Mouse (Mus musculus) adrenal gland (tissue): Measurements from ENCODE around the gene Etl4.

ENCODE experiments used
- intact Hi-C: fragments of 180-260 bp; cut with DNase I; formaldehyde crosslinking; loops from one replicate; pipeline ENCODE4 v1.15.1; 2025
- long read RNA-seq, 2 experiments: library from polyadenylated mRNA; unstranded; transcript quantifications; one replicate each; pipeline ENCODE4 v2.0.0; 2020; ENCODE audit warnings: borderline replicate concordance in 1 of 2; ENCODE audit not compliant: insufficient replicate concordance in 1 of 2

Etl4 gene
- long read RNA-seq, experiment 1, partial matches to known transcripts = 0 of 5 reads
- long read RNA-seq, experiment 1, other reads (novel, unspliced or antisense) = 5 of 5 reads
- long read RNA-seq, experiment 2, partial matches to known transcripts = 5 of 12 reads
- long read RNA-seq, experiment 2, other reads (novel, unspliced or antisense) = 7 of 12 reads

DNA sequence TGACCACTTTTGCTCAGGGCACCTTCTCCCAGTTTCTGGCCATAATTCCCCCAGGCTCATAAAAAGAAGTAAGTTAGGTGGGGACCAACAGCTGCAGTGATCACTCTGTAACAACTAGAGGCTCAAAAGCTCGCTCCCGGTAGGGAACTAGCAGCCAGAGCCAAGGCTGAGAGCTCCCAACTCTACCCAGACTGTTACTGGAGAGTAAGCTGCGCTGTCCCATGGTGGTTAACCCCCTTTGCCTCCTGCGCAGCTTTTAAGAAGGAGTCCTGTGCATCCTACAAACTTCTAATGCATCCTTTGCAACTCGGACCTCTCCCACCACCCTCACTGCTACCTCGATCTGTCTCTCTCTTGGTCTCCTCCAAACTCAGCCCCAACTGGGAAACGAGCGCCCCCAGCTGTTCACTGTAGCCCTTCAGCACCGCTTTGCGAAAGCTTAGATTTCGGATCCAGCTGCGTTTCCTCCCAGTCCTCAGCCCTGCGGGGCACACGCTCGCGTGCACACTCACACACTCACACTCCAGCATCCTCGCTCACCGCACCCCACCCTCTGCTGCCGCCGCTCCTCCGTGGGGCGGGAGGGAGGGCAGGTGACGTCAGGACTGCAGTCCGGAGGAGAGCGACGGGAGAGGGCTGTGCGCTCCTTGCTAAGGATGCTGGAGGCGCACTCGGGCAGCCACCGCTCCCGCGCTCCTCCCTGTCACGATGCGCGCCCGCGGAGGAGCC lies at the start of gene Etl4:
TSS of gene Etl4 (plus strand) at position 610 of the 729 bp plus-strand sequence.
- intact Hi-C loops = no loop called here

DNA sequence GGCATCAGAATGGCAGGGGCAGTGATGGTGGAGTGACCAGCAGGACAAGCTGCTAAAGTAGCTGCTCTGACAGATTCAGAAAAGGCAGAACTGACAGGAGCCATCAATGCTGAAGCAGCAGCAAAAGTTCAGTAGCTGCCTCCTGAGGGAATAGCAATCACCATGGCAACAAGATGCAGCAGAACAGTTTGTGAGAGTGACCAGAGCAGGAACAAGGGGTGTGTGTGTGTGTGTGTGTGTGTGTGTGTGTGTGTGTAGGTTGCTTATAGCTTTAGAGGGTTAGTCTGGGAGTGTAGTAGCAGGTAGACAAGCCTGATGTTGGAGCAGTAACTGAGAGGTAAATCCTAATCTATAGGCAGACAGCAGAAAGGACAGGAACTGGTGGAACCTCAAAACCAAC lies 40.4 kb upstream of the Etl4 start:
- intact Hi-C loops = no loop called here

DNA sequence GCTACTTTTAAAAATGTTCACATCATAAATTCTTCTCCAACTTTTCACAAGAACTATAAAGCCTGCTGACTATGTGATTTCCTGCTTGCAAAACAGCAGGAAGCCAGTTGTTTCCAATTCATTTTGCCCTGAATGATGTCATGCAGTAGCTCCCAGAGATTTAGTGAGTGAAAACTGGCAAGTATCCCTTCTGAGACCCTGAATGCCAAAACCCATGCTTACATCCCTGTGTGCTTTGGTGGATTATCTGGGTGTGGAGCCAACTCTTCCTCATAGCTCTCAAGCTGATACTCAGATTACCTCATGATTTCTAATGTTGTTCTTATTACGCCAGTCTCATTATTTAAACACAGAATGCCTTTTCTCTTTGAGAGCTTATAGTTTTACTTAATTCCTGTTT lies 37.7 kb upstream of the Etl4 start:
- intact Hi-C loops = no loop called here

DNA sequence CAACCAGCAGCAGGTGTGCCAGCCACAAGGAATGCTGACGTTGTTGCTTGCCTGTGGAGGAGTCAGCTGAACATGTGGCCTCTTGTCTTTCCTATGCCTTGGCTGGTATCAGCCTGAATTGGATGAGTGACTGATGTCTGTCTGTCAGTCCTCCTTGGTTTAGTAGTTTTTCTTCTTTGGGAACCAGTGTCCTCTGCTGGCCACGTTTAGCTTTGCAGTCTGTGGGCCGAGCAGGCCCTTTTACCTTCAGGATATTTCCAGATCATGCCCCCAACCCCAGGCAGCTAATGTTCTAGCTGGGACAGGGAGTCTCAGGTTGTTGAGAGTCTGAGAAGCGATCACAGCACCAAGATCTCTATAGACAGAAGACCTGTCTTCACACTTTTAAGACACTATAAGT lies 18.7 kb upstream of the Etl4 start:
- intact Hi-C loops = no loop called here

DNA sequence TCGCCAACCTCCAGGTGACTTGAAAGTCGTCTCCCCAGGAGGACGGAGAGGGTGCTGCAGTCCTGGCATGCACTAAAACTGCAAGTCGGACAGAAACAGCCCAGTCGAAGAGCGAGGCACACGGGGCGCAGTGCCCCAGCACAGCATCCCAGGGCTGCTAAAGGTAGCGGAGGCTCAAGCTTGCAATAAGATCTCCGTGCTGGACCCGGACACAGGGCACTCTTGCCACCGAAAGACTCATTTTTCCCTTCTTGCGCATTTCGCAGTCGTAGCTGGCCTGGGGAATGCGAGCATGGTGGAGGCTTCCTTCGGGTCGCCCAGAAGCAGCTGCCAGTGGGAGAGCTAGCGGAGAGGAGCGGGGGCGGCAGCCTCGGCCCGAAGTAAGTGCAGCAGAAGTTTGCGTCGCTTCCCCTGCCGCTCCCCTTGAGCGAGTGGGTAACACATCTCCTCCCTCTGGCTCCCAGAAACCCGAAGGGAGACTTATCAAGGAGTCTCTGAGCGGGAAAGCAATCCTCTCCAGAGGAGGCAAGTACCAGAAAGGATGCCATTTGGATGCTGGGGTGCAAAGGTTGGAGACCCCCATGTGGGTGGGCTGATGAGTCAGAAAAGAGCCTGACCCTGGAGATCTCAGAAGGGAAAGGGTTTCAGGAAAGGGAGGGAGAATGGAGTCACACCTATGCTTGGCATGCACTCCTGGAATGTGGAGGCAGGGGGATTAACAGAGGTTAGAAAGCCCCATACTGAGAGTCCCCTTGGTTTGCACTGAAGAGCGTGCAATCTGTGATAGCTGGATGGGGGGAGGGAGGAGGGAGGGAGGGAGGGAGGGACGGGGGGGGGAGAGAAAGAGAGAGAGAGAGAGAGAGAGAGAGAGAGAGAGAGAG lies 560 bp downstream of the Etl4 start:
- intact Hi-C loops = loop anchor here (10.0 kb wide), 2 partner anchors 385 to 495 kb away; no protein-coding TSS in a partner anchor

DNA sequence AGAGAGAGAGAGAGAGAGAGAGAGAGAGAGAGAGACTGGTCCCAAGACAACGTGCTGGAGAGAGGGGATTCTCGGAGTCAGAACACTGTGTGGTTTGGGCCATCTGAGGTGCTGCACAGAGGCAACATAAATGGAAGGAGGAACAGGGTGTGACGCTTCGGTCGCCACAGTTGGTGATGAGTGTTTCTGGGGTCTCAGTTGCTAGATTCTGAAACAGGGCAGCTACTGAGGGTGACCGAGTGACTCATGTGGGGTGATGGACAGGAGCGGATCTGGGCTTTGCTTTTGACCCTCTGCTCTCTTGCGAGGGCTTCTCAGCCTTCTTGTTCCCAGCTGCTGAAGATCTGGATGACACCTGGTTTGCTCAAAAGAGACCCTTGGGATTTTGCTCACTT lies 1.2 kb downstream of the Etl4 start:
- intact Hi-C loops = loop anchor here (10.0 kb wide), 2 partner anchors 386 to 496 kb away; no protein-coding TSS in a partner anchor

DNA sequence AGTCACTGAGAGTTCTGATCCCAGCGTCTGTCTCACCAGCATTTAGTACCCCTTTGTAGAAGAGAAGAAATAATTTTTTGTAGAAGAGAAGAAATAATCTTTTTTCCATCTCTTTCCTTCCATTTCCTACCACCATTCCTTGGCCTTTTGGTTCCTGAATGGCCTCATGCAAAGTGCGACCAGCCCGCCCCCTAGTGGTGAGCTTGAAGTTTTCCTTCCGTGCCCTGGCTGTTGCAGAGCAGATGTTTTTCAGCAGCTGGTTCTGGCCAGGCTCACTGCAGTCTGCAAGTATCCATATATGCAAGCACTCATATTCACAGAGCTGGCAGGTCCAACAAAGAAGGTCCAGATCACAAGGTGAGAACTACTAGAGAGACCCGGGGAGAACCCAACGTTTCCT lies 9.6 kb downstream of the Etl4 start:
- intact Hi-C loops = loop anchor here (10.0 kb wide), 2 partner anchors 394 to 504 kb away; no protein-coding TSS in a partner anchor

DNA sequence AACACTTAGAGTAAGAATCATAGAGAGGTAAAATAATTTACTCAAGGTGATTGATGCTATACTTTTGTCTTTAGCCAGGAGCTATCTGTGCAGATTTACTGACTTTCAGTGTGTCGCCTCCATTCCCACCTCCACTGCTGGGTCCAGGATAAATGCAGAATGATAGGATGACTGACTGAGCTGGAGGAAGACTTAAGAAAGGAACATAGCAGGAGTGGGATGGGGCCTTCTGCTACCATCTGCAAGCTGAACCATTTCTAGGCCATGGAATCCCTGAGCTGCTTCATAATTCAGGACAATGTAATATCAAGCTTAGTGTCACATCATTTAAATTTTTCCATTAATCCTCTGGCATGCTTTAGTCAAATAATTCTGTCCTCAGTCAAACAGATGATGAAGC lies 20.4 kb downstream of the Etl4 start:
- intact Hi-C loops = no loop called here

DNA sequence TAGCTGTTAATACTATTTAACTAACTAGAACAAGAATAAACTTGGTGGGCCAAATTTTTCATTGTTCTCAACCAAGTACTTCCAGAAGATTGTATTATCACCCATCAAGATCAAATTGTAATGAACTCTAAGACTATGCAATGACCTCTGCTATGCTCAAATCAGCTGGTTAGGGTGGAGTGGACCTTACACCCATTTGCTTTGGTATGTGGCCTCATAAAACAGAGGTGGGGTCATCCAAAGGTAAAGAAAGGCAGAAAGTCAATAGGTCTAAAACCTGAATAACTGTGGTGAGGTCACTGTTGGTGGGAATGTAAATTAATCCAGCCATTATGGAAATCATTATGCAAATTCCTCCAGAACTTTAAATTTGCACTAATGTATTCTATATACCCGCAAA lies 24.3 kb downstream of the Etl4 start:
- intact Hi-C loops = no loop called here

DNA sequence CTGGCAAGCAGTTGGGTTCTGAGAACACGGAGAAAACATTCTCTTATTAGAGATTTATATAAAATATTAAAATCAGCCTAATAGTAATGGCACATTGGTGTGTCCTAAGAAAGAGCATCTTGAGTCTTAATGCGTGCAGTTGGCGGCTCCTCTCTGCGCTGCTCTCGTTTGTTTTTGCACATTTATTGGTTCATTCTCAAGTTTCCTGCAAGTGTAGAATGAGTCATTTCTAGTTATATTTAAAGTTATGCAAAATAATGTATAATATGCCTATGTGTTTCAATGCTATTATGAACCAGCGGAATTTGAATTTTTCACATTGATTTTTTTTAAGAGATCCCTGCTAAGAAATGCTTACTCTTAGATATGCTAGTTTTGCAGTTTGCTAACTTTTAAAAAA lies 35.6 kb downstream of the Etl4 start:
- intact Hi-C loops = no loop called here

DNA sequence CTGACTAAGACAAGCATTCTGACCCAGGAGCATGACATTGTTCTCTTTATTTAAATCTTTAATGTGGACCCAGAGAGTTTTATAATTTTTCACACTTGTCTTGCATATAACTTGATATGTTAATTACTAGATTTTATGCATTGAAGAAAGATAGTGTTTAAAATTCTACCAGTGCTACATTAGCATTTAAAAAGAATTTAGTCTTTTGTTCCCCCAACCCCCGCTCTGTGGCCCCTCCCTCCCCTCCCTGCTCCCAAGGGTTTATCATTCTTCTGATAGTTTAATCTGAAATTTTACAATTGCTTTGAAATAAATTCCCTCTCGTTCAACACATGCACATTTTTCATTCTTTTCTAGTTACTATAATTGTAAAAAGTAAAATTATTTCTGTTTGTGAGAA lies 43.4 kb downstream of the Etl4 start:
- intact Hi-C loops = no loop called here

DNA sequence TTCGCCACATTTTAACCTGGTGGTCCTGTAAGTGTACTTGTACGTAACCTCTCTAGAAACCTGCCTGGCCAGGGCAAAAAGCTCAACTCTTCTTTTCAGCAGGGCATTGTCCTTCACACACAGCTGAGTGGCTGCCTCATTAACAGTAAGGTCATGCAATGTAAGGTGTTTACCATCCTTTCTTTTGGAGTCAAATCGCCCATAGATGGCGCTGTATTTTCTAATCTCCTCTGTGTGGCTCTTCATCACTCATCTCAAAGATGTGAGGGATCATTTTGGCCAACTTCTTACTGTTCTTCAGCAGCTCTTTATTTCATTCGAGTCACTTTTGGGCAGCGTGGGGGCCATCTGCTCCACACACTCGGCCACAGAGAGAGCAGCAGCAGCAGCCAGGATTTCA lies 56.9 kb downstream of the Etl4 start:
- intact Hi-C loops = no loop called here

DNA sequence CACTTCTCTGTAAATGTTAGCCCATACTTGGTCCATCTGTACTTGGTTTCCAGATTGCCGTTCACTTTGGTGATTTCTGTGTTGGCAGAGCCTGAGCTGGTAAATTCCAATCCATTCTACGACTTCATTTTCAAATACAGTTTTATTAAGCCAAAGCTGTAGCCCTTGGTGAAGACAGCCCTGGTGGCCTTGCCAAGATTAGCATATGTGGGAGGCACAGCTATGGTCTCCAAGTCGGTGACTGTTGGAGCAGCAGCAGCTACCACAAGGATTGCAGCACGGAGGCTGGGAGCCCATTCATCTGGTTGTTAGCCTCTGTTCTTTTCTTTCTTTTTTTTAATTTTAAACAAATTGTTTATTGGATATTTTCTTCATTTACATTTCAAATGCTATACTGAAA lies 128.1 kb downstream of the Etl4 start:
- intact Hi-C loops = no loop called here

DNA sequence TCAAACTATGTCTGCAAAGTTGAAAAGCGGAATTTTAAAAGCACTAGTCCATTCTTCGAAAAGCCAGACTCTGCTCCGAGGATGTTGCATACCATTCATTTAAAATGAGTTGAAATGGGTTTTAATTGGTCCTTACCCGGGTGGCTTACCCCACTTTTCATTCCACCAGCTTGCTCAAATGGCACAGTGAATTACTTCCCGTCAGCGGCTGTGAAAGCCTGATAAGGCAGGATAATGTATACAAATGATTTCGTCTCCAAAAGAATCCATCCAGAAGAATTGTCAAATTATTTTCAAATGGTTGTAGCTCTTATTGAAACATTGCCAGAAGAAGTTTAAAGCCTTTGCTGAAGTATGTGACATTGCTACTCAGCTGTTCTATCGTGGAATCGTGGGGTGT lies 162.8 kb downstream of the Etl4 start:
- intact Hi-C loops = no loop called here

DNA sequence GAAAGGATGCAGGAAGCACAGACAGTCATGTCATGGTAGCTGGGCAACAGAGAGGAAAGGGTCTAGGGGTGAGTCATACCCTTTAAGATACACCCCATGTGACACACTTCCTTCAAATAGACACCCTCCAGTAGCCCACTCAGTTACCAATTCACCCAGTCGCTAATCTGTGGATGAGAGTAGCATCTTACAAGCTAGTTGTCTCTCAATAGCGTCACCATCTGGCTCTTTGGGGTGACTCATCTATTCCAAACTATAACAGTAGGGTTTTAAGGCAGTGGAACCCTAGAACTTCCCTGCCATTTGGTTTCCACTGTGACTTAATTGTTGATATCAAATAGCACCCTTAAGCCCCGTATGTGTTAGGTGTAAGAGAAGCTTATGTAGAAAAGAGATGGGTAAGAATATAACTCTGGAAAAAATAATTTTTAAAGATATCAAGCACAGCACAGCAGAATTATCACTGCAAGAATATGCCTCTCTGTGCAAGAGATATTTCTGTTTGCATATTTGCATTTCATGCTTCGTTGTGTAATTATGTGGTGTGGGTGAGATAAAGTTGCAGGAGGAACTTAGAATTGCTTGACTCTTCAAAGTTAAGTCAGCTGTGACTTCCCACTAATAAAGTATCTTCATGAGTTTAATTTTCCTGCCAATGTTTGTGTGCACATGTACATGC lies 166.7 kb downstream of the Etl4 start:
- intact Hi-C loops = no loop called here

DNA sequence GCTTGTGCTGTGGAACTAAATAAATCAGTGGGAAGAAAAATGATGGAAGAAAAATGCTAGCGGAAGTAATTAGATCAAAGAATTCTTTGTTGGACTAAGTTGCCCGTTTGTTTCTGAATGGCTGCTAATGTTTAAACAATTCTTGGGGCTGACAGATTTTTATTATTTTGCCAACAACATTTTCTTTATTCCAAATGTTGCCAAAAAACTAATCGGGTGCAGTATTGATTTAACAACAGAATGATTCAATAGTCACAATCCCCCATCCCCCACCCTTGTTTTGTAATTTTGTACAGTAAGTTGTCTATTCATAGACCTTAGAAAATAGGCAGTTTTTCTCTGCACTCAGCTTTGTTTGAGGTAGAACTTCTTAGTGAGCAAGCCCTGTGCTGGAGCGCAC lies 175.2 kb downstream of the Etl4 start:
- intact Hi-C loops = no loop called here

DNA sequence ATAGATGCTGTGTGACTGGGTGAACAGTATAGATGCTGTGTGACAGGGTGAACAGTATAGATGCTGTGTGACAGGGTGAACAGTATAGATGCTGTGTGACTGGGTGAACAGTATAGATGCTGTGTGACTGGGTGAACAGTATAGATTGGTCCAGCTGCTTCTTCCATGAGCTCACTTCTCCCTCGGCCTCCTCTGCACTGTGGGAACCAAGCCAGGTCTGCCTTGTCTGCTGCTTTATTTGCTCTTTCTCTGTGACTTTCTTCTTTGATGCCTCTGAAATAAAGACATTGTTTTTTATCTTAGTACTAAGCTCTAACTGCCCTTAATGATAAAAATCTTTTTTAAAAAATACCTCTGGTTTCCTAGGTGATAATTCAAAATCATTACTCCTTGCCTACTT lies 195.9 kb downstream of the Etl4 start:
- intact Hi-C loops = no loop called here

DNA sequence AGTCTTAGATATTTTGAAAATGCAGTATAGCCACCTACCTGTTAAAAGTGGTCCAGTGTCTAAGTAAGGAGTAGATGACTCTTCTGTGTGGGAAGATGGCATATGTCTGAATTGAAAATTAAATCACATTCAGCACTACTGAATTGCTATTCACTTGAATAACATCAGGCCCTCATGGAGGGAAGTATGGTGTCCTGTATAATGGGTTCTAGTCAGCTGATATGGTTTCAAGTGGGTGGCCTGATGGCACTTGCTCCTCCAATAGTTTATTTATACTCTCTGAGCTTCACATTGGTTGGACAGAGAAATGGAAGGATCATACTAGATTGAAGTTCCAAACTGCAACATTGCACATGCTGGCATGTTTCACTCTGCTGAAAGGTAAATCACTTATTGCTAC lies 202.1 kb downstream of the Etl4 start:
- intact Hi-C loops = no loop called here

DNA sequence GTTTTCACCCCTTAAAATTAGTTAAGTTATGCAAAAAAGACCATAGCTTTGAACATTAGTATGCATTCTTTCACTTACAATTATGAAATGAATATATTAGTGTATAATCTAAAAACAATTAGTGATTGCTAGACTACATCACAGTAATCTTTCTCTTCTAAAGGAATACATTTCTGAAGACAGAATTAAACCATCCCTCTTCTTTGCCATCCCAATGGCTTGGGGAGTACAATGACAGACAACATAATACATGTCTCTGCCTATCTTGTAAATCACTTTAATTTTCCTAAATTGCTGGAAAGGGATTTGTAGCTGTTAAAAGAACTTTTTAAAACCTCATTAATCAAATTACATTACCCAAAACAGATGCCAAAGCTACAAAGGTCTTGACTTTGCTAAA lies 216.3 kb downstream of the Etl4 start:
- intact Hi-C loops = no loop called here

DNA sequence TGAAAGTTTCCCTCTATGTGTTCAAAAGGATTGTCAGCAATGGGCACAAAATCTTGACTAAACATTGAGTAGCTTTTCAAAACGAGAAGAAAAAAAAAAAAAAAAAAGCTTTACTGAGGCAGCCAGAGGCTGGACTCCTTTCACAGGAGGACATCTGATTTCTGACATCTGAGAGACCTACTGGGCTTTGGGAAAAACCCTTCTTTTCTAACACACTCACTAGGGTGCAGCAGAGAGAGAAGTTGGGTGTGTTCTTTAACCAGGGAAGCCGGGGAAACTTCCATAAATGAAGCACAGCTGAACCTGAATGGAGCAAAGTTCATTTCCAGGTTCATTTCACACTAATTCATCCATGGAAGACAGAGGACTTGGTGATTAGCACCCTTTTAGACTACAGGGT lies 222.2 kb downstream of the Etl4 start:
- intact Hi-C loops = no loop called here

DNA sequence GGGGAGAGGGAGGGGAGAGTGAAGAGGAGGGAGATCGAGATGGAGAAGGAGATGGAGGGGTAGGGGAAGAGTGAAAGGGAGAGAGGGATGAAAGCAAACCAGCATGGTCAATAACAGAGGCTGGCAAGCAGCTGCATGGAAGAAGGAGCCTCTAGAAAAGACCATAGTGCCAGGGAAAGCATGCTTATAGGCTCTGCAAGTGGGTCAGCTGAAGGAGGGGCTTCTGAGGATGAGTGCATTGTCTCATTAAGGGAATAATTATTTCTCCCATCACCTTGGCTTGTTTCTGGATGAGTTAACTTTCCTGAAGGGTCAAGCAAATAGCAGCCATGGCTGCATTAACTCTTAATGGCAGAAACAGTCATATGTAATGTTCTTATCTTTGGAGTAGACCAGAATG lies 228.8 kb downstream of the Etl4 start:
- intact Hi-C loops = no loop called here

DNA sequence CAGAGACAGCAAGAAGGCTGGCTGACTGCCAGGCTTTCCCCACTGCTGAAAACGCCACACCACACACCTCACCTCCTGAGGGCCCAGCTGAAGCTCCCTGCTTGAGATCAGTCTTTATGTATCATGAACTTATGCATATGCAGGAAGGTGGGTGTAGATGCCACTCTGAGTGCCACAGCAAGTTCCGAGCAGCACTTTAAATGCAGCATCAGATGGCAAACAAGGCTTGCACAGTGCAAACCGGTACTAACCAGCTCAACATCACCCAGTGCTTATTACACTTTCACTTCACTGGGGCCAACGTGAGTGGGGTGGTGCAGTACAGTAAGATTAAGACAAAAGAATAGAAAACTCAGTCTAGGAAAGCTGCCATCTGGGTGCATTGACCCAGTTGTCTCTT lies 235.8 kb downstream of the Etl4 start:
- intact Hi-C loops = no loop called here
